Mouse (Mus musculus) retina, embryonic 14.5 days (tissue): ENCODE results near the gene Cox8c.
A peak's percentile ranks its signal among the peaks of the same experiment; 100 is the strongest.

Experiments used
- DNase-seq: peaks from one replicate; pipeline ENCODE4 v3.0.0-alpha.2; 2015; ENCODE audit warnings: low spot score

The Cox8c gene

GRCm38 (mm10) chr12:102899091-102899490 is at the start of gene Cox8c:
Gene Cox8c (plus strand): TSS chr12:102899316.
- DNase-seq: no peak

- DNase-seq: no peak
Observed at GRCm38 (mm10) chr12:102860806-102861205, 38.3 kb upstream of the Cox8c start.

GRCm38 (mm10) chr12:102869802-102870201 is 29.3 kb upstream of the Cox8c start:
- DNase-seq: no peak

- DNase-seq: no peak
Observed at GRCm38 (mm10) chr12:102870527-102870926, 28.6 kb upstream of the Cox8c start.

- peak; percentile 65 for DNase-seq
Observed at GRCm38 (mm10) chr12:102877301-102878030, 21.6 kb upstream of the Cox8c start.

- DNase-seq: peak; percentile 99
Observed at GRCm38 (mm10) chr12:102878031-102878823, 20.9 kb upstream of the Cox8c start, which contains the start of gene Btbd7. Gene Btbd7 (minus strand): TSS chr12:102878471.

GRCm38 (mm10) chr12:102878901-102879300 is 20.2 kb upstream of the Cox8c start:
- no peak for DNase-seq

- peak; percentile 66 for DNase-seq
Observed at GRCm38 (mm10) chr12:102885735-102886134, 13.4 kb upstream of the Cox8c start.

- no peak for DNase-seq
Observed at GRCm38 (mm10) chr12:102887366-102887765, 11.8 kb upstream of the Cox8c start.

- peak; percentile 59 for DNase-seq
Observed at GRCm38 (mm10) chr12:102888568-102888967, 10.5 kb upstream of the Cox8c start.

GRCm38 (mm10) chr12:102908191-102908590 is 9.1 kb downstream of the Cox8c start:
- DNase-seq: no peak

- DNase-seq: no peak
Observed at GRCm38 (mm10) chr12:102916073-102916472, 17.0 kb downstream of the Cox8c start.

GRCm38 (mm10) chr12:102929764-102930163 is 30.6 kb downstream of the Cox8c start:
- DNase-seq: no peak

GRCm38 (mm10) chr12:102930335-102930734 is 31.2 kb downstream of the Cox8c start:
- DNase-seq: no peak

- DNase-seq: no peak
Observed at GRCm38 (mm10) chr12:102930789-102931188, 31.7 kb downstream of the Cox8c start.

- DNase-seq: no peak
Observed at GRCm38 (mm10) chr12:102935892-102936291, 36.8 kb downstream of the Cox8c start.

- DNase-seq: no peak
Observed at GRCm38 (mm10) chr12:102945571-102945970, 46.5 kb downstream of the Cox8c start.

GRCm38 (mm10) chr12:102947826-102948225 is 48.7 kb downstream of the Cox8c start:
- DNase-seq: peak; percentile 13

GRCm38 (mm10) chr12:102948778-102949394 is 49.8 kb downstream of the Cox8c start, which contains the start of gene Unc79:
Gene Unc79 (plus strand): TSS chr12:102948859.
- DNase-seq: peak; percentile 76

GRCm38 (mm10) chr12:102949395-102950208 is 50.5 kb downstream of the Cox8c start:
- DNase-seq: peak; percentile 80
